Mouse (Mus musculus): ENCODE results near the gene Fkbp8. TPM values are rescaled to one million over a fixed set of nuclear protein-coding genes. Genes with fewer than 3 reads are reported as not detected.
A peak's percentile ranks its signal among the peaks of the same experiment; 100 is the strongest.

The Fkbp8 gene
- 100 to 1,000 TPM; 133 to 138 TPM for total RNA-seq (2021)

DNA sequence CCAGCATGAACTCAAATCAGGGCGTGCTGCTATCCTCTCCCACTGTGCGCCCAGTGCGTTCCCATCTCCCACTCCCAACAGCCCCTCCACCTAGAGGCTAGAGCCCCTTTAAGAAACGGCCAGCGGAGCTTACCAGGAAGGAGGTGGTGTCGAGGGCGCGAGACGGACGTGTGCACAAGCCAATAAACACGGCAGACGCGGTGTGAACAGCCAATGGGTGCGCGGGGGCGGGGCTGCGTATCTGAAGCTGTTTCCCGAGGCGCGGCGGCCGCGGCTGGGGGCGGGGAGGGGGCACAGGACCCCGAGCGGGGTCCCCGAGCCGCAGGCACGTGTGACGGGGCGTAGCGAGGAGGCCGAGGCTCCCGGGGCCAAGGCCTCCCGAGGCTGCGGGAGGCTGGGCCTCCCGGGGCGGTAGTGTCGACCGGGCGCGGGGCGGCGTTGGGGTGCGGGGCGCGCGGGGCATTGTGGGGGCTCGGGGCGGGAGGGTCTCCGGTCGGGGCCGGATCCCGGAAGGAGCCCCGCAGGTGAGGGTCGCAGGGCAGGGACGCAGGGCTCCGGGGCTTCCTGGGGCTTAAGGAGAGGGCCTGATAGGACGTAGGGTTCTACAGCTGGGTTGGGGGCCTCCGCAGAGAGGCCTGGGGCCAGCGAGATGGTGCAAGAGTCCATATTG is at the start of gene Fkbp8, which contains the start of gene Kxd1:
Gene Fkbp8, plus strand, starts transcription at position 213 of the 670 bp plus-strand sequence.
Gene Kxd1, minus strand, starts transcription at position 445 of the 670 bp plus-strand sequence.
- peak; percentile 99 to 100 for DNase-seq
- intact Hi-C loops (cut with DNase I): no loop called here

DNA sequence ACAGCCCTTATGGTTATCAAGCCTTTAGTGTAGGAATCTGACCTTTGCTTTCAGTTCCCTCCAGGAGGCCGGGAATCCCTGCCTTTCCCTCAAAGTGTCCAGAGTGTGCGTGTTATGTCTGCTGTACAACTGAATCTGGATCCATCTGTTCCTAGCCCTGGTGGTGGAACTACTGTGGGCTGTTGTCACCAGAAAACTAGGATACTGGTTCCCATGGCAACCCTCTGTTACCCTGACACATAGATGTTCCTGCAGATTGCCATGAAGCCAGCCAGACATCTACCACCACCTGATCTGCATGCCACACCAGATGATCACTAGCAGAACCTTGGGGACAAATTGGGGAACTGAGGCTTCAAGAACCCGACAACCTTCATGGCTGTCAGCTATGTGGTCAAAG is 45.6 kb upstream of the Fkbp8 start:
- DNase-seq: no peak
- intact Hi-C loops (cut with DNase I): no loop called here

DNA sequence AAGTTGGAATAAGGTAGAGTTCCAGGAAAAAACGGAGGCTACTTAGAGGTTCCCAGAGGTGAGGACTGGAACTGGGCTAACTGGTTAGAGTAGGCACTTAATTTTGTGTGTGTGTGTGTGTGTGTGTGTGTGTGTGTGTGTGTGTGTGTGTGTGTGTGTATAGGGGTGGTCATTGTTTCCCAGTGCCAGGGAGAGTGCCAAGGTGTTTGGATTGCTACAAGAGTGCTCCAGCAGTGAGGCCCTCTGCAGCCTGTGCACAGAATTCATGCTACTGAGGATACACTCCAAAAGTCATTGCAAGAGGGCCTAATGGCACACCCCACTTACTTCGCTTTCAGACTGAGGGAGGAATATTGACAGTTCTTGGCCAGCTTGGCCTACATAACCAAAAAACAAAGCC is 44.6 kb upstream of the Fkbp8 start:
- intact Hi-C loops (cut with DNase I): no loop called here

DNA sequence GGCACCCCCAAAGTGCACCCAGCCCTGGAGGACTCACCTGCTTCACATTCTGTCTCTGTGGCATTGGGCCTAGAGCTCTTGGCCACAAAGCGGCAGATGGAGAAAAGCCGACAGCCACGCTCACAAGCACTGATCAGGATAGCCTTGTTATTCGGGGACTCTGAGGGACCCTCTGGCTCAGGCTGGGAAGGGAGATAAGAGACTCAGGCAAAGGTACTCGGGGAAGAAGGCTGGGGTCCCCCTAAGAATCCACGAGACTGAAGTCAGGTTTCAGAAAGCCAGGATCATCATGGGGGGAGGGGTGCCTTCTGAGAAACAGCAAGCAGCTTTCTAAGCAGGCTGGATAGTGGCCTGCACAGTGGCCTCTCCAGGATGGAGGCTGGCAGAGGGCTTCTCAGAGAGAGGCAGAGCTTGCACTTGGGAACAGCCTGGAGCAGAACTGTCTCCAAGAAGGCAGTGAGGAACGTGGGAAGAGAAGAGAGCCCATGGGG is 41.3 kb upstream of the Fkbp8 start:
- no peak for DNase-seq
- intact Hi-C loops (cut with DNase I): no loop called here

More for the DNA sequence above, 44.6 kb upstream of the Fkbp8 start:
- DNase-seq: no peak

DNA sequence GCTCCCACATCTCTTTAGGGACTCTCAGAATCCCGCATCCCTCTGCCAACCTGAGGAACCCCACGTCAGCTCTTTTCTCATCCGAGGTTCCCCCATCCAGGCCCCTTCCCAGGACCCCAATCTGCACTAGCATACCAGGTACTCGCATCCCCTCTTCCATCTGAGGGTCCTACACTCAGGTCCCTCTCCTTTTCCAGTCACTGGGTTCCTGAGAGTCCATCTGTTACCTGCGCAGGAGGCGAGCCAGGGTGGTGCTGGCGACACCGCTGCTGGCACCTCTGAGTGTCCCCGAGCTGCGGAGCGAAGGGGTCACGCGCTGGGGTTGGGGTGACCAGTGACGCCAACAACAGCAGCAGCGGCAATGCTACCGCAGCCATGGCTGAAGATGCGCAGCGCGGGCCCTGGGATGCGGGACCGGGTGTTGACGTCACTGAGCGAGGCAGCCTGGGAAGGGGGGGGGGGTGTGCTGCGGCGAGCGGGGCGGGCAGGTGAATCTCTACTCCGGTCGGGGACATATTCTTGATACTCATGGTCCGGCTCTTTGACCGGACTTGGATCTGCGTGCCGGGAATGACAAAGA is 40.5 kb upstream of the Fkbp8 start, which contains the start of gene Tmem59l:
Gene Tmem59l, minus strand, starts transcription at position 418 of the 580 bp plus-strand sequence.
- intact Hi-C loops (cut with DNase I): no loop called here
- DNase-seq: no peak

DNA sequence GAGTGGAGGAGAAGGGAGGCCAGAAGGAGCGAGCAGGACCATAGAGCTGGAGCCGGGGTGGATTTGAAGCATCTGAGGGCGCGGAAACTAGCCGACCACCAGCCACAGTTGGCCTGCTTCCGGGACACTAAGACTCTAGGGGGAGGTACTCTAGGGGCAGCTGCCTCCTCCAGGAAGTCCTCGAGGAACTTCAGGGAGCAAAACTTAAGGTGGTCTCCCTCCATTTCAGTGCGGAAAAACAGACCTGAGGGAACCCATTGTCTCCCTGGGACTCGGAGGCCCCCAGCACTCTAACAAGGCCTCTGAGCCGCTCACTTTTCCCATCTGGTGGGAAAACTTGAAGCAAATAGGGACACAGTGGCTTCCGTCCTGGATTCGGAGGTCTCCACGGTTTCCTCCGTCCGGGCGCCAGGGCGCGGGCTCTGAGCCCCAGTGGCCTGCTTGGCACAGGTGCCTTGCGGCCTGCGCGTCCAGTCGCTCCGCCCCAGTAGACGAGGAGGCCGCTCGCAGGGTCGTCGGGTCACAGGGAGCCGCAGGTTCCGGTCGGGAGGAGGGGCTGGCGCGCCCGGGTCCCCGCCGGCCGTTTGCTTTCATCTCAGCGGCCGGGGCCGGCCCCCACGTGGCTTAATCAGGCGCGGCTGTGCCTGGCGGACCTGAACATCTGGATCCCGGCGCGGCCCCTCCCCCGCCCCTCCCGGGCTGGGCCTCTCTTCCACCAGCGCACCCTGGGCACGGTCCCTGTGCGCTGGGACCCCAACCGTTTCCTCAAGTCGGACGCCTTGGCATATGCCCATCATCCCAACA is 39.3 kb upstream of the Fkbp8 start:
- DNase-seq: no peak
- intact Hi-C loops (cut with DNase I): no loop called here

DNA sequence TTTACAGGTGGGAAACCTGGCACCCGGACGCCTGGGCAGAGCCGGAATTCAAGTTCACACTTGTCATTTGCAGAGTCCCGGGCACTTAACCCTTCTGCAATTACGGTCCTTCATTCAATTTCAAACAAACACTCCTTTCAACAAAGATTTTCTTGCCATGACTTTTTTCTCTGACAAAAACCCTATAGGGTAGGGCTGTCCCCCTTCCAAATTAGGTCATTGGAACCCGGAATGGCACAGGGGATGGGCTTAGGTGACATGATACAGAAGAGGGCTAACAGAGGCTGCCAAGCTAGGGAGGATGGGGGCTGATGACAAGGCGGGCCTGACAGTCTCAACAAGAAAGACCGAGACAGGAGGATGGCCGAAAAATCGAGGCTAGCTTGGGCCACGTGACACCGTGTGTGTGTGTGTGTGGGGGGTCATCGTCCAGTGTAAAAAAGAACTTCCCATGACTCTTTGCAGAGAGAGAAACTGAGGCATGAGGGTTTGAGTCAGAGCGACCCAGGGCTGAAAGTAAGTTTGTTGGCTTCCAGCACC is 38.5 kb upstream of the Fkbp8 start:
- intact Hi-C loops (cut with DNase I): no loop called here
- DNase-seq: no peak

DNA sequence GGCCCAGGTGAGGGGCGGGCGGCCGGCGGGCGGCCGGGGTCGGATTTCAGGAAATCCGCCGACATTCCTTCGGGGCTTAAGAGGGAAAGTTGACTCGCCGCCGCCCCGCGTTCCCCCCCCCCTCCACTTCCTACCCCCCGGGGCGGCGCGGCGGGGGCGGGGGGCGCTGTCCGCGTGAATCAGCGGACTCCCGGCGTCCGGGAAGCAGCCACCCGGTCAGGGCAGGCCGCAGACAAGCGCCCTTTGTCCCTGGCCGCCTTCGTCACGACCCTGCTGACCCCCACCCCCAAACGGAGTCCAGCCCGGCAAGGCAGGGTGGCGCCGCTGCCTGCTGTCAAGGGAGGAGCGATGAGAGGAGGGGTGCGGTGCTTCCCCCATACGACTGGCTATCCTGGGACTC is 37.9 kb upstream of the Fkbp8 start:
- intact Hi-C loops (cut with DNase I): no loop called here
- DNase-seq: no peak

DNA sequence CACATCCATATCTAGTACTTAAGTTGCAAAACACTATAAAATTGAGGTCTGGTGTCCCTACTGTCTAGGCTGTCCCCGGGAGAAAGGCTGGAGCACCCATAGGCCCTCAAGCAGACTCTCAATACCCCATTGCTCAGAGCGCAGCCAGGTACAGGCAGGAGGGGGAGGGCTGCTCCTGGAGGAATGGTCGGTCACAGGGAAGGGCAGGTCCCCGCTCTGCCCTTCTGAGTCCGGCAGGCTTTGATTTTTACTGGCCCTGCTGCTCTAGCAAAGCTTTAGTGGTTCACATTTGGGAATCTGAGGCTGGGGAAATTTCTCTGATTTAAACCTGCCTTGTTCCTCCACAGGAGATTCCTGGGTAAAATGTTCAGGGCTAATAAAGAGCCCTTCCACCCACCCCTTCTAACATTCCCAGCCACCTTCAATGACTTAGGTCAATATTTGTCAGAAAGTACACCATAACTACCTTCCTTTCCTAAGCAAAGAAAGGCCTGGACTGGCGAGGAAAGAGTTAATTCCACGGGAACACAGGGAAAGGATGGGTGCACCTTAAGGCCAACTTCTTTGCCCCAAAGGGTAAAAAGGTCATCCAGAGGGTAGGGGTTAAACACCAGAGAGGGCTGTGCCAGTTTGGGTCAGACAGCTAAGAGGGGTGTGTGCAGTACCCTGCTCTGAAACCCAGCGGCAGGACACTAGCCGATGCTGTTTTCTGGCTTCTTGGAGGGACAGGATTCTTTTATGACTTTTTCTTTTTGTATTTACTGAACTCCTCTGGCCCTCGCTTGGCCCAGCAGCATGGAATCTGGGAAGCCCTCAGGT is 37.3 kb upstream of the Fkbp8 start:
- no peak for DNase-seq
- intact Hi-C loops (cut with DNase I): no loop called here

DNA sequence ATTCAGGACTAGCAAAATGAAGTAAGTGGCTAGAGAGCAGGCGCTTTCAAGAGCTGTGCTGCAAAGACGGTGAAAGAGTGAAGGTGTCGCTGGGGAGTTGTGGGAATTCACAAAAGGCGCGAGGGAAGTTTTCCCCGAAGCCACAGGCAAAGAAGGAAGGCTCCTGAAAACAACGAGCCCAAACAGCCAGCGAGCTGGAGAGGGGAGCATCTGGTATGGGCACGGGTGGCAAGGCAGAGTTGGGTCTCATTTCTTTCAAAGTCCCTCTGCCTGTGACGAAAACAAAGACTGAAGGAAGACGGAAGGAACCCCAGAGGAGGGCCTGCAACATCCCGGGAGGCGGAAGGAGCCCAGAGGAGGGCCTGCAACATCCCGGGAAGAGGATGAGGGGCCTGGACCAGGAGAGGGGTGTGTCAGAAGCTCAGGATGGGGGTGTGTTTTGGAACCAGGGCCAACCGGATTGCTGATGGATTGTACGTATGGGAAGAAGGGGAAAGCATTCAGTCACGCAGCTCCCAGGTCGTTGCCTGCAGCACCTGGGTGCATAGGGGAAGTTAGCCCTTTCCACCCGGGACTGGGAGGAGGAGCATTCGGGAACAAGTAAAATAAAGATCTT is 36.5 kb upstream of the Fkbp8 start:
- intact Hi-C loops (cut with DNase I): no loop called here

DNA sequence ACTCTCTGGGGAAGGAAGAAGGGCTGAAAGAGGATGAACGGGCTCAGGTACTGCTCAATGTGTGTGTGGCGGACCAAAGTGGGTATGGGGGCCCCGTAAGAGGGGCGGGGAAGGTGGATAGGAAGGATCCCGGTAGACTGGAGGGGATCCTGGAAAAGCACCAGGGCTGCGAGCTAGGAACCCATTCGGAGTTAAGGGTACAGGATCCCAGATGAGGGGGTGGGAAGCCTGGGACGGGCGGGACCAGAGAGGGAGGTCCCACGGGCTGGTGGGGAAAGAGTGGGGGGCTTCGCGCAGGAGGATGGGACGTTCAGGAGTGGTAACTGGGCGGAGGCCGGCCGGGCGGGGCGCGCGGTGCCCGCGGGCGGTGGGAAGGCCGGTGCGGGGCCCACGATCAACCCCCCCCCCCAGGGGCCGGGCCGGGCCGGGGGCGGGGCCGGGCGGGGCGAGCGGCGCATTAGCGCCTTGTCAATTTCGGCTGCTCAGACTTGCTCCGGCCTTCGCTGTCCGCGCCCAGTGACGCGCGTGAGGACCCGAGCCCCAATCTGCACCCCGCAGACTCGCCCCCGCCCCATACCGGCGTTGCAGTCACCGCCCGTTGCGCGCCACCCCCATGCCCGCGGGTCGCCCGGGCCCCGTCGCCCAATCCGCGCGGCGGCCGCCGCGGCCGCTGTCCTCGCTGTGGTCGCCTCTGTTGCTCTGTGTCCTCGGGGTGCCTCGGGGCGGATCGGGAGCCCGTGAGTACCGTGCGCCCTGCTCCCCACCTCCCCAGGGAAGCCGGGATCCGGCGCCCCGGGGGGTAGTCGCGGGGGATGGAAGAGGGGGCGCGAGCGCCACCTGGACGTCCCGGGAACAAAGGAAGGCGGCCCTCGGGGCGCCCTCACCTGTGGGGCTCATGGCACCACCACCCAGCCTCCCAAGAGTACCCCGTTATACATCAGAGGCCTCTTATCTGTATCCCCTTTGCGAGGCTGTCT is 34.6 kb upstream of the Fkbp8 start, which contains the start of gene Crlf1:
Gene Crlf1, plus strand, starts transcription at position 495 of the 977 bp plus-strand sequence.
- intact Hi-C loops (cut with DNase I): no loop called here
- DNase-seq: no peak

More for the DNA sequence above, 36.5 kb upstream of the Fkbp8 start:
- DNase-seq: no peak

DNA sequence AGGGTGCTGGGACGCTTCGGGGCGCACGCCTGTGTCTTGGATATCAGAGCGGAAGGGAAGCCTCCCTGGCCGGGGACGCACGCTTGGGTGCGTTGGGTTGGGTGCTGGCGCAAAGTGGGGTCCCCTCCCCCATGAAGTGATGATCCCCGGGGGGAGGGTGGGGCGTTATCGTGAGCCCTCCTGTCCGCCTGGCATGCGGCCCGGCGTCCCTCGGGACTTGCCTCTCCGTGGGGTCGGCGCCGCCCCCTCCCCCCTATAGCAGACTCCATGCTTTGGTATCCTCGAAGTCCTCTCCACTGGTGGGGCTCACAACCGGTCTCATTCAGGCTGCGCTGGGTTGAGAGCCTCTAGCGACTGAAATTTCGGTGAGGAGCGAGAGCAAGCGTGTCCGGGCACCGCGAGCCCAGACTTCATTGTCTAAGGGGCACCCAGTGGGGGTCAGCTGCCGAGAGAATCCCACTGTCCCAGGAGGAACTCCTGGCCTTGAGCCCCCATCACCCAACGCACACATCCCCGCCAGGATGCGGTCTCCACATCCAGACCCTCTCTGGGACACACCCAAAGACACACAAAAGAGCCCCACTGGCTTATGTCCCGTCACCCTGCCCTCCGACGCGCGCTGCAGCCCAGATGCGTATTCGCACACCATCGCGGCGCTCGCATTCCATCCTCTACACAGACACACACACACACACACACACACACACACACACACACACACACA is 33.7 kb upstream of the Fkbp8 start:
- DNase-seq: no peak
- intact Hi-C loops (cut with DNase I): no loop called here

DNA sequence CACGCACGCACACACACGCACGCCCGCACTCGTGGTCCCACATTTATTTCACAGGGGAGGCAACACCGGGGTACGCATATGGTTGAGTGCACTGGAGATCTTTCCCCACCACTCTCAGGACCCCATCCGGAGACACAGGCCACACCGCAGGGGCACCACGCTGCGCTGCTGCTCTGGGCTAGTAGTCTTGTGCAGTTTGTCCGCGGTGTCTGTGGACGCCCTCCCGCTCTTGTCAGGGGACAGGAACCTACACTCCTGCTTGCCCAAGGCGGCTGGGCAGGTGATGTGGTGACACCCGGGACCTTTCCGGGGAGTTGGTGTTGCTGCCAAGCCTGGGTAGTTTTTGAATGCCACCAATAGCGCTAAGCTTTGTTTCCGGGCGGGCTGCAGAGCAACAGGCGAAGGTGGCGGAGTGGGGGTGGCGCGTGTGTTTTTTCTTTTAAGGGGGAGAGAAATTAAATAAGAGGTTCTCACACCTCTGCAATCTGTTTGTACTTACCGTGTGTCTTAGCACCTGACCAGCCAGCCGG is 33.0 kb upstream of the Fkbp8 start:
- intact Hi-C loops (cut with DNase I): no loop called here
- no peak for DNase-seq

DNA sequence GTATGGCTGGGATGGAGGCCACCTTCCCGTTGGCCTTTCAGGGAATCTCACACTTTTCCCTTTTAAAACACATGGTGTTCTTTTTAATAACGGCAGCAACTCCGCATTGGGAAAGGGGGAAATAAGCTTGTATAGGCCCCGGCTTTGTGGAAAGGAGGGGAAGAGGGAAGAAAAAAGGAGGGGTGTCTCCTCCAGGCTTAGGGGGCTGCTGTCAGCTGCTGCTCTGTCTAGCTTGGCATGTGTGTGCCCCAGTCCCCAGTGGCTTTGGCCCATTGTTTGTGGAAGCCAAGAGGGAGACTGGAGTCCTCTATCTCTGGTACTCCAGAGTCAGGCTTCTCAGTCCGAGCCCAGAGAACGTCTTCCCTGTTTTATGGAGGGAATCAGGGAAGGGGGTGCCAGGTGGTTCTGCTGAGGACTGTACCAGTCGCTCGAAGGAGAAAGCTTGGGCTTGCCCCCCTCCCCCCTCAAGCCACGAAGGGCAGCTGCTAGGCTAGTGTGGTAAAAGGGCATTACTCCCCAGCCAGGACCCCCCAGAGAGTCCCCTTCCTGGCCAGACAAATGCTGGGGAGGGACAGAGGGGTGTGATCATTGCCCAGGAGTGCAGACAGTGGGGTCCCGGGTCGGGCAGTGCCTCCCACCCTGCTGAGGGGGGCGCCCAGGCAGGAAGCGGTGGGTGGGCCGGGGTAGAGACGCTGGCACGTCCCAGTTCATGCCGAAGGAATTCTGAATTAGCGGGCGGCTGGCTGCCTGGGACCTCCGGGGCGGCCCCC is 32.3 kb upstream of the Fkbp8 start:
- intact Hi-C loops (cut with DNase I): no loop called here
- no peak for DNase-seq

DNA sequence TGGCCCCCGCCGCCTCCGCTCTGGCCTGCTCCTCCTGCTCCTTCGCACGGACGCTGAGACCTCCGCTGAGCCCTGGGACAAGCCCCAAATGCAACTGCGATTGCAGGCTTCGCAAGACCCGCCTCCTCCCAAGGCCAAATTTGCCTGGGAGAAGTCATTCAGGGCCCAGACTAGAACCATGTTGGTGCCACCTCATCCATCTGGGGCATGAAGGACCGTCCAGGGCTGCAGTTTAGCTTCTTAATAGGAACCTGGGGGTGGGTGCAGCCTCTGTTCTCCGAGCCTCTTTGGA is 31.8 kb upstream of the Fkbp8 start:
- intact Hi-C loops (cut with DNase I): no loop called here
- no peak for DNase-seq

DNA sequence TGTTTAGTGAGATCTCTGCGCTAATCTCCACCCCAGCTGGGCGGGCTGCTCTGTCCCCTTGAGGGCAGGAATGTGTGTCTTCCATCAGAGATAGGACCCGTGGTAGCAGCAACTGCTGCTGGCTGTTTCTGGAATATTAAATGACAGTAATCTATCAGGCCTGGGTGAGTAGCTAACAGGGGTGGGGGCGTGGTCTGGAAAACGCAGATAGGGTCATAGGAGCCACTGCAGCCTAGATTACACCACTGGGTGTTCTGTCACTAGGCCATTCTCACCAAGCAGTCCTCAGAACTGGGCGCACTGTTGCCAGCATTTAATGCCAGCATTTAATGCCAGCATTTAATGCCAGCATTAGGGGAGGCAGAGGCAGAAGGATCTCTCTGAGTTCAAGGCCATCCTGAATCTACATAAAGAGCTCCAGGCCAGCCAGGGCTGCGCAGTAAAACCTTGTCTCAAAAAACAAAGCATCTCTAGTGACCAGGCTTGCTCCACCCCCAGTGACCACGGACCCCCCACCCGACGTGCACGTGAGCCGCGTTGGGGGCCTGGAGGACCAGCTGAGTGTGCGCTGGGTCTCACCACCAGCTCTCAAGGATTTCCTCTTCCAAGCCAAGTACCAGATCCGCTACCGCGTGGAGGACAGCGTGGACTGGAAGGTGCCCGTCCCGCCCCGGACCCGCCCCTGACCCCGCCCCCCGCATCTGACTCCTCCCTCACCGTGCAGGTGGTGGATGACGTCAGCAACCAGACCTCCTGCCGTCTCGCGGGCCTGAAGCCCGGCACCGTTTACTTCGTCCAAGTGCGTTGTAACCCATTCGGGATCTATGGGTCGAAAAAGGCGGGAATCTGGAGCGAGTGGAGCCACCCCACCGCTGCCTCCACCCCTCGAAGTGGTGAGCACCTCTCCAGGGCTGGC is 26.9 kb upstream of the Fkbp8 start:
- DNase-seq: no peak
- intact Hi-C loops (cut with DNase I): loop anchor here (5.0 kb wide), 1 partner anchor 48 kb away; no protein-coding TSS in a partner anchor

All from heart, postnatal 36 days (tissue).